Mouse (Mus musculus) MEL (cell line): ENCODE measurements around the gene Acrbp. TPM values are rescaled to one million over a fixed set of nuclear protein-coding genes. Genes with fewer than 3 reads are reported as not detected.

Experiments
- DNase-seq: peaks from one replicate; pipeline ENCODE4 v3.0.0; 2011; ENCODE audit warnings: low read depth, low spot score
- H3K27ac ChIP-seq: 2 replicates; pipeline ENCODE4 v1.5.1; 2012; ENCODE audit warnings: low read depth, mild to moderate bottlenecking, control low read depth, low read length, moderate library complexity; ENCODE audit not compliant: control insufficient read depth
- H3K27me3 ChIP-seq, 2 experiments: fragments of 150-350 bp in 1 of 2; sonication (generic) in 1 of 2; 2 replicates each; pipeline ENCODE4 v1.6.1; 2012; ENCODE audit warnings: low read length in 2 of 2, mild to moderate bottlenecking in 2 of 2, improper control_type of control experiment in 1 of 2, moderate library complexity in 1 of 2; ENCODE audit not compliant: insufficient read depth in 2 of 2, control insufficient read depth in 1 of 2
- H3K36me3 ChIP-seq, 2 experiments: 2 replicates each; pipeline ENCODE4 v1.6.1; 2012 to 2014; ENCODE audit warnings: low read length in 2 of 2, improper control_type of control experiment in 1 of 2, inconsistent platforms in 1 of 2, mild to moderate bottlenecking in 1 of 2; ENCODE audit not compliant: insufficient read depth in 2 of 2, control insufficient read depth in 1 of 2
- H3K4me1 ChIP-seq, 2 experiments: fragments of 150-350 bp in 1 of 2; sonication (generic) in 1 of 2; 2 replicates each; pipeline ENCODE4 v1.6.1; 2012; ENCODE audit warnings: low read length in 2 of 2, improper control_type of control experiment in 1 of 2, mild to moderate bottlenecking in 1 of 2; ENCODE audit not compliant: insufficient read depth in 2 of 2, control insufficient read depth in 1 of 2
- H3K4me3 ChIP-seq, 2 experiments: fragments of 150-350 bp in 1 of 2; sonication (generic) in 1 of 2; 2 replicates each; pipeline ENCODE4 v1.5.1; 2012; ENCODE audit warnings: low read depth in 2 of 2, low read length in 2 of 2, mild to moderate bottlenecking in 2 of 2, moderate library complexity in 2 of 2, control low read depth in 1 of 2, improper control_type of control experiment in 1 of 2; ENCODE audit not compliant: control insufficient read depth in 1 of 2, insufficient read depth in 1 of 2
- H3K79me2 ChIP-seq: 2 replicates; pipeline ENCODE4 v1.6.1; 2012; ENCODE audit warnings: mild to moderate bottlenecking, low read length, moderate library complexity; ENCODE audit not compliant: control insufficient read depth, poor library complexity, insufficient read depth
- H3K9ac ChIP-seq: 2 replicates; pipeline ENCODE4 v1.6.1; 2012; ENCODE audit warnings: low read depth, mild to moderate bottlenecking, control low read depth, low read length, moderate library complexity; ENCODE audit not compliant: control insufficient read depth, poor library complexity, severe bottlenecking
- H3K9me3 ChIP-seq: fragments of 150-350 bp; sonication (generic); replicated peaks from 2 replicates; pipeline ENCODE4 v1.6.1; 2012; ENCODE audit warnings: mild to moderate bottlenecking, low read length, improper control_type of control experiment, moderate library complexity; ENCODE audit not compliant: insufficient read depth
- BHLHE40 ChIP-seq: IDR thresholded peaks from 2 replicates; pipeline ENCODE4 v1.6.1; 2012; ENCODE audit warnings: low read depth, mild to moderate bottlenecking, inconsistent platforms, low read length, improper control_type of control experiment, borderline replicate concordance
- CHD1 ChIP-seq: IDR thresholded peaks from 2 replicates; pipeline ENCODE4 v1.6.1; 2012; ENCODE audit warnings: low read depth, mild to moderate bottlenecking, inconsistent platforms, low read length, improper control_type of control experiment
- CHD2 ChIP-seq: IDR thresholded peaks from 2 replicates; pipeline ENCODE4 v1.6.1; 2011; ENCODE audit warnings: low read length, improper control_type of control experiment
- CTCF ChIP-seq, 3 experiments: IDR thresholded peaks in 2 of 3; conservative IDR thresholded peaks in 1 of 3; 2 replicates each; pipeline ENCODE4 v1.5.1; 2011 to 2012; ENCODE audit warnings: low read length in 3 of 3, low read depth in 2 of 3, mild to moderate bottlenecking in 2 of 3, improper control_type of control experiment in 1 of 3, inconsistent platforms in 1 of 3, mixed read lengths in 1 of 3, moderate library complexity in 1 of 3; ENCODE audit not compliant: control insufficient read depth in 1 of 3, insufficient read depth in 1 of 3, poor library complexity in 1 of 3, severe bottlenecking in 1 of 3
- E2F4 ChIP-seq: IDR thresholded peaks from 2 replicates; pipeline ENCODE4 v1.6.1; 2011; ENCODE audit warnings: low read depth, low read length, improper control_type of control experiment, borderline replicate concordance
- ELF1 ChIP-seq: IDR thresholded peaks from 2 replicates; pipeline ENCODE4 v1.6.1; 2014; ENCODE audit warnings: low read depth, mild to moderate bottlenecking, inconsistent platforms, low read length, improper control_type of control experiment, moderate library complexity
- EP300 ChIP-seq, 2 experiments: IDR thresholded peaks; 2 replicates each; pipeline ENCODE4 v1.6.1; 2011; ENCODE audit warnings: improper control_type of control experiment in 2 of 2, low read length in 2 of 2, low read depth in 1 of 2, mild to moderate bottlenecking in 1 of 2
- MAFK ChIP-seq: IDR thresholded peaks from 2 replicates; pipeline ENCODE4 v1.6.1; 2011; ENCODE audit warnings: low read depth, mild to moderate bottlenecking, low read length, improper control_type of control experiment, borderline replicate concordance
- MAX ChIP-seq: IDR thresholded peaks from 2 replicates; pipeline ENCODE4 v1.6.1; 2011; ENCODE audit warnings: low read length, improper control_type of control experiment
- MYB ChIP-seq: IDR thresholded peaks from 2 replicates; pipeline ENCODE4 v1.6.1; 2011; ENCODE audit warnings: mild to moderate bottlenecking, low read depth, low read length, improper control_type of control experiment
- MYC ChIP-seq: IDR thresholded peaks from 2 replicates; pipeline ENCODE4 v1.6.1; 2011; ENCODE audit warnings: low read depth, mild to moderate bottlenecking, low read length, improper control_type of control experiment, moderate library complexity
- POLR2A ChIP-seq, 2 experiments: IDR thresholded peaks; 2 replicates each; pipeline ENCODE4 v1.6.1; 2011 to 2012; ENCODE audit warnings: low read length in 2 of 2, mild to moderate bottlenecking in 2 of 2, control low read depth in 1 of 2, improper control_type of control experiment in 1 of 2, low read depth in 1 of 2, moderate library complexity in 1 of 2; ENCODE audit not compliant: control insufficient read depth in 1 of 2, insufficient read depth in 1 of 2, poor library complexity in 1 of 2
- POLR2AphosphoS5 ChIP-seq: IDR thresholded peaks from 2 replicates; pipeline ENCODE4 v1.6.1; 2012; ENCODE audit warnings: low read depth, borderline replicate concordance, mild to moderate bottlenecking, inconsistent platforms, low read length, moderate library complexity, mixed read lengths
- RAD21 ChIP-seq: IDR thresholded peaks from 2 replicates; pipeline ENCODE4 v1.6.1; 2011; ENCODE audit warnings: mild to moderate bottlenecking, low read depth, low read length, improper control_type of control experiment
- RCOR1 ChIP-seq: IDR thresholded peaks from 2 replicates; pipeline ENCODE4 v1.6.1; 2012; ENCODE audit warnings: low read depth, mild to moderate bottlenecking, inconsistent platforms, low read length, improper control_type of control experiment
- SIN3A ChIP-seq: IDR thresholded peaks from 2 replicates; pipeline ENCODE4 v1.6.1; 2012; ENCODE audit warnings: low read length, improper control_type of control experiment, inconsistent platforms
- UBTF ChIP-seq: IDR thresholded peaks from 2 replicates; pipeline ENCODE4 v1.6.1; 2012; ENCODE audit warnings: low read depth, mild to moderate bottlenecking, inconsistent platforms, low read length, improper control_type of control experiment, moderate library complexity, borderline replicate concordance; ENCODE audit not compliant: insufficient read depth
- USF1 ChIP-seq: IDR thresholded peaks from 2 replicates; pipeline ENCODE4 v1.6.1; 2014; ENCODE audit warnings: low read depth, mild to moderate bottlenecking, inconsistent platforms, low read length, improper control_type of control experiment, moderate library complexity
- ZKSCAN1 ChIP-seq: IDR thresholded peaks from 2 replicates; pipeline ENCODE4 v1.6.1; 2012; ENCODE audit warnings: low read depth, mild to moderate bottlenecking, inconsistent platforms, low read length, improper control_type of control experiment, moderate library complexity
- ZNF384 ChIP-seq: IDR thresholded peaks from 2 replicates; pipeline ENCODE4 v1.6.1; 2012; ENCODE audit warnings: low read depth, mild to moderate bottlenecking, inconsistent platforms, low read length, improper control_type of control experiment
- polyA plus RNA-seq, 2 experiments: library from polyadenylated mRNA; stranded (reverse) in 1 of 2; unstranded in 1 of 2; fragments of >175 nt in 1 of 2; fragments of >200 nt in 1 of 2; gene quantifications; 2 replicates each; pipeline versions ENCODE4 v1.2.1 to v1.2.4; 2012; ENCODE audit warnings: low replicate concordance in 2 of 2, low read depth in 1 of 2; ENCODE audit not compliant: insufficient read length in 2 of 2, insufficient read depth in 1 of 2, missing spikeins in 1 of 2
- total RNA-seq: library from RNA; depleted of rRNA; stranded (reverse); fragments of 300-350 nt; gene quantifications from 2 replicates; pipeline ENCODE4 v1.2.3, GENCODE M21; 2012

Gene Acrbp
- total and polyA plus RNA-seq, 3 experiments = 3.3 to 5.3 TPM; not detected in 1

GRCm38 (mm10) chr6:125097951-125098350, 48.5 kb downstream of the Acrbp start:
- Histone ChIP-seq H3K4me3 (peak overlapping the region; percentile 84 to 90), H3K79me2 (peaks cover 37% of the 10 kb centered on the region)
- TF ChIP-seq CTCF (IDR thresholded peaks at IDR 0.05 in 2 of 3, conservative IDR thresholded peaks at IDR 0.05 in 1 of 3; ENCODE audit: control insufficient read depth in 1 of 3, insufficient read depth in 1 of 3, low read depth in 2 of 3, low read length in 3 of 3, poor library complexity in 1 of 3, severe bottlenecking in 1 of 3) (no peak), MAFK (no peak), ELF1 (no peak), ZNF384 (no peak), POLR2AphosphoS5 (no peak), USF1 (no peak), POLR2A (IDR thresholded peaks at IDR 0.05; ENCODE audit: control insufficient read depth in 1 of 2, insufficient read depth in 1 of 2, low read depth in 1 of 2, low read length in 2 of 2, poor library complexity in 1 of 2) (no peak), MAX (no peak), CHD1 (no peak), BHLHE40 (no peak), SIN3A (no peak), ZKSCAN1 (no peak)
- TF ChIP-seq, all 39 proteins: peak for 0
- Histone ChIP-seq H3K9ac (peak overlapping the region; percentile 98), H3K27ac (no peak overlapping the region), H3K4me1 (peaks cover 9 to 30% of the 10 kb centered on the region in 2 experiments), H3K27me3 (no peaks in the 10 kb centered on the region), H3K36me3 (peaks cover 17 to 27% of the 10 kb centered on the region in 2 experiments), H3K9me3 (no peaks in the 10 kb centered on the region)
- DNase-seq = no peak

GRCm38 (mm10) chr6:125098513-125098912, 49.0 kb downstream of the Acrbp start:
- H3K36me3 ChIP-seq = peaks cover 20 to 29% of the 10 kb centered on the region in 2 experiments
- H3K9ac ChIP-seq = peak overlapping the region; percentile 98; the same call in 1 of the 2 replicates
- H3K27ac ChIP-seq = no peak overlapping the region

More at GRCm38 (mm10) chr6:125098513-125098912, 49.0 kb downstream of the Acrbp start:
- DNase-seq = no peak
- H3K27me3 ChIP-seq = no peaks in the 10 kb centered on the region
- peaks cover 11 to 32% of the 10 kb centered on the region in 2 experiments for H3K4me1 ChIP-seq
- TF ChIP-seq UBTF (no peak), RAD21 (no peak), MYB (no peak), EP300 (IDR thresholded peaks at IDR 0.05; ENCODE audit: low read depth in 1 of 2, low read length in 2 of 2) (no peak), E2F4 (no peak), MYC (no peak), CHD2 (no peak), RCOR1 (no peak)
- peak overlapping the region in 1 of 2 experiments; percentile 90; a peak in 2 of 4 replicates for H3K4me3 ChIP-seq
- peaks cover 37% of the 10 kb centered on the region for H3K79me2 ChIP-seq
- H3K9me3 ChIP-seq = no peaks in the 10 kb centered on the region
